Mouse (Mus musculus): ENCODE data around the gene Gm49425. TPM values are rescaled to one million over a fixed set of nuclear protein-coding genes. Genes with fewer than 3 reads are reported as not detected.

Gene Gm49425
- polyA plus RNA-seq, 1 experiment from 2014 or later, result not detected

- H3K27ac ChIP-seq (replicated peaks), result no peak overlapping the region
- no peak for ATAC-seq (ENCODE audit: extremely low read depth, insufficient number of reproducible peaks, low FRiP score, low TSS enrichment)
- no peak overlapping the region for H3K4me2 ChIP-seq
- H3K27me3 ChIP-seq (replicated peaks), result peaks cover 16% of the 10 kb centered on the region; the same call in 1 of the 2 replicates
- H3K4me1 ChIP-seq, result peaks cover 10% of the 10 kb centered on the region
- H3K9me3 ChIP-seq, result no peaks in the 10 kb centered on the region
- WGBS, result 74% methylated on average over 11 of the region's 11 CpGs
- H3K36me3 ChIP-seq, result no peaks in the 10 kb centered on the region
- no peak overlapping the region for H3K9ac ChIP-seq
- no peak overlapping the region for H3K4me3 ChIP-seq
These were observed 31.0 kb downstream of the Gm49425 start for GRCm38 (mm10) chr15:101485911-101486635.

GRCm38 (mm10) chr15:101484939-101485338 is 32.1 kb downstream of the Gm49425 start:
- peaks cover 10% of the 10 kb centered on the region for H3K4me1 ChIP-seq
- no peak overlapping the region for H3K27ac ChIP-seq (replicated peaks)
- no peak overlapping the region for H3K9ac ChIP-seq
- H3K36me3 ChIP-seq, result no peaks in the 10 kb centered on the region
- H3K4me2 ChIP-seq, result no peak overlapping the region
- peaks cover 25% of the 10 kb centered on the region for H3K27me3 ChIP-seq (replicated peaks)
- no peak for ATAC-seq (ENCODE audit: extremely low read depth, insufficient number of reproducible peaks, low FRiP score, low TSS enrichment)
- H3K4me3 ChIP-seq, result no peak overlapping the region
- H3K9me3 ChIP-seq, result no peaks in the 10 kb centered on the region
- WGBS, result 83% methylated on average over 1 of the region's 1 CpGs

GRCm38 (mm10) chr15:101483646-101484045 is 33.4 kb downstream of the Gm49425 start:
- peaks cover 34% of the 10 kb centered on the region for H3K27me3 ChIP-seq (replicated peaks)
- 79% methylated on average over 1 of the region's 1 CpGs for WGBS

GRCm38 (mm10) chr15:101482056-101482455 is 35.0 kb downstream of the Gm49425 start:
- Histone ChIP-seq H3K27me3 (replicated peaks) (peaks cover 49% of the 10 kb centered on the region), H3K4me1 (peaks cover 21% of the 10 kb centered on the region), H3K36me3 (no peaks in the 10 kb centered on the region), H3K27ac (replicated peaks) (no peak overlapping the region), H3K9ac (no peak overlapping the region), H3K9me3 (no peaks in the 10 kb centered on the region), H3K4me2 (no peak overlapping the region), H3K4me3 (no peak overlapping the region)
- no peak for ATAC-seq (ENCODE audit: extremely low read depth, insufficient number of reproducible peaks, low FRiP score, low TSS enrichment)
- 31% methylated on average over 4 of the region's 4 CpGs for WGBS

More at GRCm38 (mm10) chr15:101483646-101484045, 33.4 kb downstream of the Gm49425 start:
- Histone ChIP-seq H3K27ac (replicated peaks) (no peak overlapping the region), H3K9ac (no peak overlapping the region), H3K9me3 (no peaks in the 10 kb centered on the region), H3K4me3 (no peak overlapping the region), H3K4me1 (peaks cover 21% of the 10 kb centered on the region), H3K4me2 (no peak overlapping the region), H3K36me3 (no peaks in the 10 kb centered on the region)
- ATAC-seq (ENCODE audit: extremely low read depth, insufficient number of reproducible peaks, low FRiP score, low TSS enrichment), result no peak

GRCm38 (mm10) chr15:101479666-101480060 is 37.4 kb downstream of the Gm49425 start:
- H3K4me2 ChIP-seq, result peak overlapping the region; percentile 69
- peak overlapping the region; percentile 37 for H3K4me3 ChIP-seq
- no peak overlapping the region for H3K27ac ChIP-seq (replicated peaks)
- ATAC-seq (ENCODE audit: extremely low read depth, insufficient number of reproducible peaks, low FRiP score, low TSS enrichment), result no peak
- H3K9me3 ChIP-seq, result no peaks in the 10 kb centered on the region
- peaks cover 57% of the 10 kb centered on the region for H3K27me3 ChIP-seq (replicated peaks)
- 36% methylated on average over 11 of the region's 11 CpGs for WGBS
- H3K36me3 ChIP-seq, result no peaks in the 10 kb centered on the region
- peaks cover 13% of the 10 kb centered on the region for H3K4me1 ChIP-seq
- H3K9ac ChIP-seq, result 0 out of 2 replicates have a peak overlapping the region, but pooled peaks have one; percentile 33

- no peaks in the 10 kb centered on the region for H3K36me3 ChIP-seq
- peak overlapping the region; percentile 69 for H3K4me2 ChIP-seq
- no peak overlapping the region for H3K27ac ChIP-seq (replicated peaks)
- H3K9me3 ChIP-seq, result no peaks in the 10 kb centered on the region
- peaks cover 57% of the 10 kb centered on the region for H3K27me3 ChIP-seq (replicated peaks)
- 8% methylated on average over 31 of the region's 31 CpGs for WGBS
- ATAC-seq (ENCODE audit: extremely low read depth, insufficient number of reproducible peaks, low FRiP score, low TSS enrichment), result no peak
- peak overlapping the region; percentile 33; the same call in 1 of the 2 replicates for H3K9ac ChIP-seq
- peaks cover 11% of the 10 kb centered on the region for H3K4me1 ChIP-seq
- H3K4me3 ChIP-seq, result peak overlapping the region; percentile 37
These were observed 37.9 kb downstream of the Gm49425 start for GRCm38 (mm10) chr15:101479007-101479665.

- Histone ChIP-seq H3K4me3 (no peak within 1 kb of the TSS), H3K4me1 (no peaks in the 10 kb centered on the region), H3K27ac (replicated peaks) (no peak within 1 kb of the TSS), H3K36me3 (no peaks in the 10 kb centered on the region), H3K9ac (no peak within 1 kb of the TSS), H3K4me2 (no peak within 1 kb of the TSS), H3K27me3 (replicated peaks) (peaks cover 20% of the 10 kb centered on the region), H3K9me3 (no peaks in the 10 kb centered on the region)
- 22% methylated on average over 10 of the region's 10 CpGs for WGBS
- ATAC-seq (ENCODE audit: extremely low read depth, insufficient number of reproducible peaks, low FRiP score, low TSS enrichment), result no peak
These were observed 44.0 kb downstream of the Gm49425 start, which contains the start of gene Krt86 for GRCm38 (mm10) chr15:101472952-101473528. Gene Krt86, plus strand, starts transcription at chr15:101473478.

GRCm38 (mm10) chr15:101469093-101469492 is 48.0 kb downstream of the Gm49425 start:
- no peak for ATAC-seq (ENCODE audit: extremely low read depth, insufficient number of reproducible peaks, low FRiP score, low TSS enrichment)
- Histone ChIP-seq H3K4me2 (no peak overlapping the region), H3K4me1 (no peaks in the 10 kb centered on the region), H3K36me3 (no peaks in the 10 kb centered on the region), H3K9ac (no peak overlapping the region), H3K4me3 (no peak overlapping the region), H3K9me3 (no peaks in the 10 kb centered on the region), H3K27ac (replicated peaks) (no peak overlapping the region), H3K27me3 (replicated peaks) (0 out of 2 replicates have a peak, but pooled peaks cover 4% of the 10 kb centered on the region)
- 75% methylated on average over 4 of the region's 4 CpGs for WGBS

Small RNA genes lying within 50 kb of the gene (microRNA-seq; reads per million reads assigned to microRNA genes)
- gene Gm44393, result not detected

Other genes with a start within 250 kb of the Gm49425 start
- gene Atg101, start 233.0 kb downstream of the Gm49425 start, polyA plus RNA-seq (2015; fragmentation: Nextera tagmentation; extraction: Ambion mirVana), result 50.6 and 56.1 TPM in 2 replicates
- gene 6030408B16Rik, start 224.0 kb downstream of the Gm49425 start, polyA plus RNA-seq (2015; fragmentation: Nextera tagmentation; extraction: Ambion mirVana), result 2.4 and 3.0 TPM in 2 replicates
- gene Krt80, start 147.1 kb downstream of the Gm49425 start, polyA plus RNA-seq (2015; fragmentation: Nextera tagmentation; extraction: Ambion mirVana), result 7.8 and 7.9 TPM in 2 replicates
- gene Krt7, start 106.2 kb downstream of the Gm49425 start, polyA plus RNA-seq (2015; fragmentation: Nextera tagmentation; extraction: Ambion mirVana), result 20.6 and 26.7 TPM in 2 replicates
- gene Krt87, start 78.5 kb downstream of the Gm49425 start, polyA plus RNA-seq (2015; fragmentation: Nextera tagmentation; extraction: Ambion mirVana), result 0.08 TPM in 1 of 2 replicates, not detected in the other
- not detected in 2 replicates for gene Krt88, start 69.5 kb downstream of the Gm49425 start, polyA plus RNA-seq (2015; fragmentation: Nextera tagmentation; extraction: Ambion mirVana)
- not detected in 2 replicates for gene Krt81, start 53.5 kb downstream of the Gm49425 start, polyA plus RNA-seq (2015; fragmentation: Nextera tagmentation; extraction: Ambion mirVana)
- gene Krt86, start 43.8 kb downstream of the Gm49425 start, polyA plus RNA-seq (2015; fragmentation: Nextera tagmentation; extraction: Ambion mirVana), result not detected in 2 replicates
- not detected in 2 replicates for gene Krt83, start 25.7 kb downstream of the Gm49425 start, polyA plus RNA-seq (2015; fragmentation: Nextera tagmentation; extraction: Ambion mirVana)
- not detected in 2 replicates for gene Krt84, start 15.6 kb upstream of the Gm49425 start, polyA plus RNA-seq (2015; fragmentation: Nextera tagmentation; extraction: Ambion mirVana)
- gene Krt82, start 33.4 kb upstream of the Gm49425 start, polyA plus RNA-seq (2015; fragmentation: Nextera tagmentation; extraction: Ambion mirVana), result not detected in 2 replicates
- not detected in 2 replicates for gene Krt90, start 45.7 kb upstream of the Gm49425 start, polyA plus RNA-seq (2015; fragmentation: Nextera tagmentation; extraction: Ambion mirVana)
- gene Krt75, start 56.6 kb upstream of the Gm49425 start, polyA plus RNA-seq (2015; fragmentation: Nextera tagmentation; extraction: Ambion mirVana), result not detected in 2 replicates
- not detected in 2 replicates for gene Gm5414, start 110.9 kb upstream of the Gm49425 start, polyA plus RNA-seq (2015; fragmentation: Nextera tagmentation; extraction: Ambion mirVana)
- gene Gm5478, start 130.1 kb upstream of the Gm49425 start, polyA plus RNA-seq (2015; fragmentation: Nextera tagmentation; extraction: Ambion mirVana), result not detected in 2 replicates
- not detected in 2 replicates for gene Krt6b, start 163.0 kb upstream of the Gm49425 start, polyA plus RNA-seq (2015; fragmentation: Nextera tagmentation; extraction: Ambion mirVana)
- gene Krt6a, start 177.0 kb upstream of the Gm49425 start, polyA plus RNA-seq (2015; fragmentation: Nextera tagmentation; extraction: Ambion mirVana), result not detected in 2 replicates
- gene Krt5, start 195.6 kb upstream of the Gm49425 start, polyA plus RNA-seq (2015; fragmentation: Nextera tagmentation; extraction: Ambion mirVana), result 0.59 and 3.6 TPM in 2 replicates
- gene Krt71, start 225.8 kb upstream of the Gm49425 start, polyA plus RNA-seq (2015; fragmentation: Nextera tagmentation; extraction: Ambion mirVana), result not detected in 2 replicates